Mouse (Mus musculus) myocyte (in vitro differentiated cells): ENCODE data around the gene Ankrd13c. TPM values are rescaled to one million over a fixed set of nuclear protein-coding genes. Genes with fewer than 3 reads are reported as not detected.

Experiments used
- H3K27me3 ChIP-seq: one replicate; pipeline ENCODE4 v1.6.1; 2011; ENCODE audit not compliant: control insufficient read depth, insufficient read depth, insufficient read length
- H3K36me3 ChIP-seq: one replicate; pipeline ENCODE4 v1.6.1; 2011; ENCODE audit not compliant: control insufficient read depth, insufficient read depth
- H3K4me2 ChIP-seq: one replicate; pipeline ENCODE4 v1.6.1; 2011; ENCODE audit warnings: low read depth, control low read depth
- H3K4me3 ChIP-seq: one replicate; pipeline ENCODE4 v1.5.1; 2011; ENCODE audit warnings: mild to moderate bottlenecking, control low read depth, moderate library complexity
- H3K79me2 ChIP-seq: one replicate; pipeline ENCODE4 v1.6.1; 2011; ENCODE audit not compliant: control insufficient read depth, insufficient read depth
- H3ac ChIP-seq: one replicate; pipeline ENCODE4 v1.6.1; 2011; ENCODE audit not compliant: control insufficient read depth, insufficient read length
- CEBPB ChIP-seq: IDR thresholded peaks from 2 replicates; pipeline ENCODE4 v1.6.1; 2011; ENCODE audit warnings: mild to moderate bottlenecking, moderate library complexity; ENCODE audit not compliant: poor library complexity, insufficient read depth, severe bottlenecking
- E2F4 ChIP-seq: IDR thresholded peaks from one replicate; pipeline ENCODE4 v1.6.1; 2011; ENCODE audit warnings: mild to moderate bottlenecking, control low read depth, moderate library complexity; ENCODE audit not compliant: insufficient read depth
- MAX ChIP-seq: IDR thresholded peaks from one replicate; pipeline ENCODE4 v1.6.1; 2011; ENCODE audit warnings: low read depth, mild to moderate bottlenecking, control low read depth
- MYOD1 ChIP-seq, 3 experiments: IDR thresholded peaks; one replicate each; pipeline ENCODE4 v1.6.1; 2011; ENCODE audit warnings: control low read depth in 2 of 3, low read depth in 2 of 3, mild to moderate bottlenecking in 2 of 3, moderate library complexity in 1 of 3; ENCODE audit not compliant: insufficient read length in 2 of 3, control insufficient read depth in 1 of 3
- MYOG ChIP-seq, 3 experiments: IDR thresholded peaks; one replicate each; pipeline ENCODE4 v1.6.1; 2011; ENCODE audit warnings: control low read depth in 2 of 3, low read depth in 2 of 3, mild to moderate bottlenecking in 2 of 3; ENCODE audit not compliant: insufficient read length in 2 of 3, control insufficient read depth in 1 of 3, insufficient read depth in 1 of 3
- POLR2A ChIP-seq: IDR thresholded peaks from one replicate; pipeline ENCODE4 v1.6.1; 2011; ENCODE audit warnings: low read depth, mild to moderate bottlenecking, control low read depth, moderate library complexity; ENCODE audit not compliant: insufficient read length
- POLR2AphosphoS2 ChIP-seq: IDR thresholded peaks from one replicate; pipeline ENCODE4 v1.6.1; 2011; ENCODE audit warnings: low read depth, control low read depth; ENCODE audit not compliant: insufficient read length
- REST ChIP-seq: IDR thresholded peaks from one replicate; pipeline ENCODE4 v1.6.1; 2011; ENCODE audit warnings: mild to moderate bottlenecking, control low read depth, moderate library complexity; ENCODE audit not compliant: insufficient read depth, insufficient read length
- SRF ChIP-seq: IDR thresholded peaks from one replicate; pipeline ENCODE4 v1.6.1; 2011; ENCODE audit warnings: low read depth; ENCODE audit not compliant: control insufficient read depth, insufficient read length
- TCF12 ChIP-seq: IDR thresholded peaks from one replicate; pipeline ENCODE4 v1.6.1; 2011; ENCODE audit warnings: mild to moderate bottlenecking, control low read depth; ENCODE audit not compliant: poor library complexity, insufficient read depth, severe bottlenecking
- TCF3 ChIP-seq: IDR thresholded peaks from one replicate; pipeline ENCODE4 v1.6.1; 2011; ENCODE audit warnings: low read depth, control low read depth; ENCODE audit not compliant: insufficient read length
- USF1 ChIP-seq: IDR thresholded peaks from one replicate; pipeline ENCODE4 v1.6.1; 2011; ENCODE audit warnings: low read depth, mild to moderate bottlenecking, control low read depth, moderate library complexity
- polyA plus RNA-seq: library from polyadenylated mRNA; unstranded; fragments of >200 nt; fragmentation: generic; extraction: Trizol; gene quantifications from one replicate; pipeline ENCODE4 v1.2.1, GENCODE M21; 2012; ENCODE audit warnings: missing spikeins

The Ankrd13c gene
- polyA plus RNA-seq, 1 experiment, result 19.9 TPM

DNA sequence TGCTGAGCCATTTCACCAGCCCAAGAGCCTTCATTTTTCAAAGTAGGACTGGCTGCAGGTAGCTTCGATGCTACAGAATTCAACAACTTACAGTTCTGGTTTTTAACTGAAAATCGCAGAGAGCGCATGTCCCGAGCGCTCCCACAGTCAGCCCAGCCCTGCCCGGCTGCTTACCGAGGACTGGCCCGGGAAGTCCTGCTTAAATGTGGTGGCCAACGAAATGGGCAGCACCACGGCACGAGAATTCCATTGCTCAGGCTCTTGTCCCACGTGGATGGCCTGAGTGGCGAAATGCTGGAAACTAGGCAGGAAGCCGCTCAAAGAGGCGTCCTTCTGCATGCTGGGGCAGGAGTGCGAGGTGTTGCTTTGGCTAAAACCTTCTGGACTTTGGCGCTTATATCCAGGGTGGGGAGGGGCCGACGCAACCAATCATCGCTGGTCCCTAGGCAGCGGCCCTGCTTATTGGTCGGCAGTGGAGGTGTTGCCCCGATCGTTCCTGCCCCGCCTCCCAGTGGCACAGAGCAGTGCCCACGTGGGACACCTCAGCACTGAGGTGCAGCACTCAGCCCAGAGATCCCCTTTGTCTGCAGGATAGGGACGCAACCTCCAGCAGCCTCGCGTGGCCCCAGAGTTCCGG is 22.2 kb upstream of the Ankrd13c start, which contains the start of gene Cth:
TSS of gene Cth (minus strand) at position 386 of the 637 bp plus-strand sequence.
- Histone ChIP-seq H3K79me2 (peaks cover 22% of the 10 kb centered on the region), H3K27me3 (no peaks in the 10 kb centered on the region), H3K4me2 (peak within 1 kb of the TSS; percentile 84), H3ac (peak within 1 kb of the TSS; percentile 22), H3K4me3 (peak within 1 kb of the TSS; percentile 97), H3K36me3 (peaks cover 16% of the 10 kb centered on the region)
- TF ChIP-seq E2F4, result no peak
- TF ChIP-seq TCF12, result no peak
- TF ChIP-seq POLR2A, result peak; percentile 96
- no peak for TF ChIP-seq REST
- TF ChIP-seq POLR2AphosphoS2, result peak; percentile 99
- no peak for TF ChIP-seq USF1
- TF ChIP-seq MYOD1 (IDR thresholded peaks at IDR 0.05; ENCODE audit: control insufficient read depth in 1 of 3, insufficient read length in 2 of 3, low read depth in 2 of 3), result peak in 1 of 3 experiments; percentile 50
- TF ChIP-seq CEBPB, result no peak
- TF ChIP-seq SRF, result no peak
- TF ChIP-seq MAX, result no peak
- no peak for TF ChIP-seq TCF3
- peak in 2 of 3 experiments; percentile 57 to 76 for TF ChIP-seq MYOG (IDR thresholded peaks at IDR 0.05; ENCODE audit: control insufficient read depth in 1 of 3, insufficient read depth in 1 of 3, insufficient read length in 2 of 3, low read depth in 2 of 3)

DNA sequence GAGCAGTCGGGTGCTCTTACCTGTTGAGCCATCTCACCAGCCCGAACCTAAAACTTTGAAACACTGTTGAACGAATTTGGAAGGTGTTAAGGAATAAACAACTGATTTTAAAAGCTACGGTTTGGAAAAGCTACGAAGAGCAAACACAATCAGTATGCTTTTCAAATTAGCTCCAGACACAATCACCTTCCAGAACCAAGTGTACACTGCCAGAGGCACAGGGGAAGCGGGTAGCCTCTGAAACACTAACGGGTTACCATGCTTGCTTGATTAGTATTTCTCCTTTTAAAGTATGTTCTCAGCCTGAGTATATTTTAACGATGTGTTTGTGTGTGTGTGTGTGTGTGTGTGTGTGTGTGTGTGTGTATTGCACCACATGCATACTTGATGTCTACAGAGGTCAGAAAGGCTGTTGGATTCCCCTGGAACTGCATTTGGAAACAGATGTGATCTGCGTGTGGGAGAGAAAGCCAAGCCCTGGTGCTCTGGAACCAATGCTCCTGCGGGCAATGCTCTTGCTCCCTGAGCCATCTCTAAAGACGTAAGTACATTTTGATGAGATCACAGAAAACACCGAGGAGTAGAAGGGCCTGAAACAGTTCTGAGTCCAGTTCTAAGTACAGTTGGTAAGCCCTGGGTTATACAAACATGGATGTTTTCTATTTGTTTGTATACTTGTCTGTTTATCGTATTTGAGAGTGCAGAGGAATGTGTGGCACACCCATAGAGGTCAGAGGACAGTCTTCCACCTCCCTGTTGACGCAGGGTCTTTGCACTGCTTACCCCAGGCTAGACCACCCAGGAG is 21.1 kb upstream of the Ankrd13c start:
- Histone ChIP-seq H3ac (no peak overlapping the region), H3K27me3 (no peaks in the 10 kb centered on the region), H3K36me3 (peaks cover 5% of the 10 kb centered on the region), H3K79me2 (peaks cover 22% of the 10 kb centered on the region), H3K4me3 (no peak overlapping the region), H3K4me2 (no peak overlapping the region)
- TF ChIP-seq MYOG (IDR thresholded peaks at IDR 0.05; ENCODE audit: control insufficient read depth in 1 of 3, insufficient read depth in 1 of 3, insufficient read length in 2 of 3, low read depth in 2 of 3) (no peak), MYOD1 (IDR thresholded peaks at IDR 0.05; ENCODE audit: control insufficient read depth in 1 of 3, insufficient read length in 2 of 3, low read depth in 2 of 3) (no peak), TCF3 (no peak)

DNA sequence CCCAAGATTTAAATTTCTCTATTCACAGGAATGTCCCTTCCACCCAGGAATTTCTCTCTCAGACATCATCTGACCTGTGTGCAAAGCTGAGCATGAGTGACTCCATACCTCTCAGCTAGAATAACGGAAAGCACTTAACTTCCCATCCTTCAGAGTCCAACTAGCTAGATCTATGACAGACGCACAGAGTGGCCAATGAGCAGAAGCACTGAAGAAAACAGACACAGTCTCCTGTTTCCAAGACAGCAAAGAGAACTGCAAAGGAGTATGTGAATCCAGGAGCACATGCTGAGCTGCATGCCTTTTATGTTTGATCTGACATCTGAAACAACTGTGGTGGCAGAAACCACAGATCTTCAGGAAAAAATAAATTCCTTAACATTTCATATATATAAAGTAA is 20.3 kb upstream of the Ankrd13c start:
- Histone ChIP-seq H3K27me3 (no peaks in the 10 kb centered on the region), H3K4me2 (no peak overlapping the region), H3K4me3 (no peak overlapping the region), H3K36me3 (peaks cover under 1% of the 10 kb centered on the region), H3K79me2 (peaks cover 19% of the 10 kb centered on the region), H3ac (no peak overlapping the region)
- no peak for TF ChIP-seq REST
- no peak for TF ChIP-seq SRF

DNA sequence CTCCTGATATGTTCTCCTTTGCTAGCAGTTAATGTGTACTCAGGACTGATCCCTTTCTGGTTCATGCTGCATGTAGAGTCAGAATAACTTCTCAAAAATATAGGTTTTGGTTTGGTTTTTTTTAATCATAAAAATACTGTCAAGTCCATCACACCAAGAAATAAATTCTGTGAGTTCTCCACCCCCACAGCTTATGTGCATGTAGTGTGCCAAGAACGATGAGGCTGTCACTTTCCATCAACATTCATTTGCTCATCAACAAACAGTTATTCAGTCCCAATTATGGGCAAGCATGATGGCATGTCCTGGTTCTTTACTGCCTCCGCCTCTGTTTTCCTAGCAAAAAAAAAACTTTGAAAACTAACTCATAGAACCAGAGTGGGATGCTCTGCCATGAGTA is 18.3 kb upstream of the Ankrd13c start:
- no peak overlapping the region for H3K4me2 ChIP-seq
- no peaks in the 10 kb centered on the region for H3K36me3 ChIP-seq
- H3K27me3 ChIP-seq, result no peaks in the 10 kb centered on the region
- no peak overlapping the region for H3ac ChIP-seq
- H3K4me3 ChIP-seq, result no peak overlapping the region
- H3K79me2 ChIP-seq, result peaks cover 2% of the 10 kb centered on the region
- TF ChIP-seq TCF3 (no peak), TCF12 (no peak), REST (no peak), MAX (no peak), MYOG (IDR thresholded peaks at IDR 0.05; ENCODE audit: control insufficient read depth in 1 of 3, insufficient read depth in 1 of 3, insufficient read length in 2 of 3, low read depth in 2 of 3) (no peak), SRF (no peak), POLR2AphosphoS2 (no peak), MYOD1 (IDR thresholded peaks at IDR 0.05; ENCODE audit: control insufficient read depth in 1 of 3, insufficient read length in 2 of 3, low read depth in 2 of 3) (no peak), POLR2A (no peak), USF1 (no peak), CEBPB (no peak), E2F4 (no peak)

DNA sequence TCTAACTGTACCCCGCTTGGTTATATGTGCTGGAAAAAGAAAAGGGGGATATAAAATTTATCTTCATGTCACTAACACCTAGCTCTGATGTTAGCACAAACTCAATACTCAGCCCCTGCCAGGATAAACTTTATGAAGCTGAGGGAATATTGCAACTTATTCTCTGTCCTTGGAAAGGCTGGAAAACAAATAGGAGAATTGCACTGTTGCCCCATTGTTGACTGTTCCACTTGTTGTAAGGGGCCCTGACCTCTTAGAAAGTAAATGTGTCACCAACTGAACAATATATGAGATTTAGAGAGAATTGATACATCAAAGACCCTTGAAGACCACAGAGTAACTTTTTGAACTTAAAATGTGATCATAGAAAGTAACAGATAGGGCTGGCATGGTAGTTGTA is 17.6 kb upstream of the Ankrd13c start:
- no peak for TF ChIP-seq POLR2AphosphoS2
- no peak for TF ChIP-seq SRF
- no peak for TF ChIP-seq MAX
- TF ChIP-seq TCF3, result no peak
- no peak for TF ChIP-seq TCF12
- TF ChIP-seq E2F4, result no peak
- Histone ChIP-seq H3K4me3 (no peak overlapping the region), H3K79me2 (no peaks in the 10 kb centered on the region), H3ac (no peak overlapping the region), H3K36me3 (no peaks in the 10 kb centered on the region), H3K4me2 (no peak overlapping the region), H3K27me3 (no peaks in the 10 kb centered on the region)
